Mouse (Mus musculus): ENCODE measurements around the gene Gm45062.

- no peak for TF ChIP-seq POLR2A (IDR thresholded peaks at IDR 0.05; ENCODE audit: low read depth, low read length)
- TF ChIP-seq CTCF (conservative IDR thresholded peaks at IDR 0.05 in 1 of 2, IDR thresholded peaks at IDR 0.05 in 1 of 2; ENCODE audit: low read depth in 2 of 2, low read length in 2 of 2): no peak
- TF ChIP-seq EP300 (IDR thresholded peaks at IDR 0.05; ENCODE audit: low read length): no peak
- no peak for TF ChIP-seq ELF1 (IDR thresholded peaks at IDR 0.05; ENCODE audit: low read depth, low read length)
- no peak for TF ChIP-seq USF2 (conservative IDR thresholded peaks at IDR 0.05; ENCODE audit: low read depth, low read length)
- no peak for TF ChIP-seq CHD1 (IDR thresholded peaks at IDR 0.05; ENCODE audit: low read depth, low read length)
- no peak for TF ChIP-seq MYC (IDR thresholded peaks at IDR 0.05; ENCODE audit: low read depth, low read length)
- no peak for TF ChIP-seq CHD2 (IDR thresholded peaks at IDR 0.05; ENCODE audit: low read length)
- no peak for TF ChIP-seq SMC3 (IDR thresholded peaks at IDR 0.05; ENCODE audit: low read depth, low read length)
- TF ChIP-seq E2F4 (IDR thresholded peaks at IDR 0.05; ENCODE audit: insufficient replicate concordance, low read depth, low read length): no peak
- TF ChIP-seq HCFC1 (IDR thresholded peaks at IDR 0.05; ENCODE audit: low read depth, low read length): no peak
- TF ChIP-seq GABPA (IDR thresholded peaks at IDR 0.05; ENCODE audit: insufficient replicate concordance, low read depth, low read length): no peak
Measured at GRCm38 (mm10) chr6:8421421-8421820, 162.2 kb downstream of the Gm45062 start.
